Mouse (Mus musculus): ENCODE measurements around the gene Glt8d2. TPM values are rescaled to one million over a fixed set of nuclear protein-coding genes. Genes with fewer than 3 reads are reported as not detected.

Glt8d2 gene
- polyA plus RNA-seq (2015; fragmentation: Illumina TruSeq; extraction: RNeasy Lipid Tissue Mini Kit (QIAGEN cat#74804); ENCODE audit: insufficient read depth, low replicate concordance): 1.9 TPM

DNA sequence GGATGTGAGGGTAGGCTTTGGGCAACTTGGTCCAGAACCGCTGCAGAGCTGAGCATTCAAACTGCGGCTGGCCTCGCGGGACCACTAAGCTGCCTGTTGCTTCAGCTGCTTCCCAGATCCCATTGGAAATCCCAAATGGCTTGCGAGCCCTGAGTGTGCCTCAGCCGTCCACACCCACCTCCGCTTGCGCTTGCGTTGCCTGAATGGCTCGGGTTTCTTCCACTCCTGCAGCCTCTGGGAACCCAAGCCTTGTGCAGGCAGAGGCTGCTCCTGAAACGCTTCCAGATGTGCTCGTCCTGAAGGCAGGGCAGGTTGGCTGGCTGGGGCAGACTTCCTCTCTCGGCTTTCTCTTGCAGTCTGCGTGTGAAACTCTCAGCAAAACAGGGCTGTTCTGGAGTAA is at the start of gene Glt8d2:
Gene Glt8d2, minus strand, starts transcription at position 157 of the 400 bp plus-strand sequence.

DNA sequence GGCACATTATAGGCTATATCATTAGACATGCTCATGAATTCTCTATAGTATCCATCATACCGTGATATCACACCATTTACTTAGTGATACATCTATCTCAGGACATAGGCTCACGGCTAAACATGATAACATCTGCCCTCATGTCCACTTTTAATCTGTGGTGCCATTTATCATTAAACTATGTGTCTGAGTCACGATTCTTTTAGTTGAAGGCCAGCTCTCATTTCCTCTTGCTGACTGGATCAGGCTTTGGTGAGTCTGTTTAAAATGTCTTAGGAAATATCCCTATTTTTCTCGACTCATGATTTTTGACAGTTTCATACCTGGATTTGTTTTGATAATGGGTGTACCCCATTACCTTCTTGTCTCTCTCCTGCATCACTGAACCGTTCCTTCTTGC is 5.5 kb upstream of the Glt8d2 start, which contains the start of gene Hcfc2:
Gene Hcfc2, plus strand, starts transcription at position 205 of the 400 bp plus-strand sequence.

DNA sequence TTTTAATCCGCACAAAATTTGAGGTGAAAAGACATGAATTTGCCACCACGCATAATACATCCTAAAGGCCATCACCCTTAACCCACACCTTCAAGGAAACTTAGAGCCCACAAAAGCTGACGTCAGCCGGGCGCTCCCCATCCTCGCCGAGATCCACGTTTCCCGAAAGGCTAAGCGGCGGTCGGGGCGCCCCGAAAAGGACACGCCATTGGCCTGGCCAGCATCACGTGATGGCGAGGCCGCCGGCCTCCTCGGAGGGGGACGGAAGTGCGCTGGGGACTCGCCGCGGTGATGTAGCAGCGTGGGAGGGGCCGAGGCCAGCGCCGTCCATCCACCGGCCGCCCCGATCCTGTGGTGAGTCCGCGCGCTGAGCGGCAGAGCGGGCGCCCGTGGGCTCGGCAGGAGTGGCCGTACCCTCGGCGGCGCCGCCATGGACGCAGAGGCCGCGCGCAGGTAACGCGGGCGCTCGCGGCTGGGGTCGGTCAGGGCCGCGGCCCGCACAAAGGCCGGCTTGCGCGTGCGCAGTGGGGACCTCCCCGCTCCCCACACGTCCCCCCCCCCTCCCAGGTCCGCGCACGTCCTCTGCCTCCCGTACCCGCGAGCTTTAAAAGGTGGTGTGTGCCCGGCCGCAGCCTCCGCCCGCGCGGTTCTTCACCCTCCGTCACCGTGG is 60.7 kb downstream of the Glt8d2 start, which contains the start of gene Tdg:
Gene Tdg, plus strand, starts transcription at position 243 of the 670 bp plus-strand sequence.

DNA sequence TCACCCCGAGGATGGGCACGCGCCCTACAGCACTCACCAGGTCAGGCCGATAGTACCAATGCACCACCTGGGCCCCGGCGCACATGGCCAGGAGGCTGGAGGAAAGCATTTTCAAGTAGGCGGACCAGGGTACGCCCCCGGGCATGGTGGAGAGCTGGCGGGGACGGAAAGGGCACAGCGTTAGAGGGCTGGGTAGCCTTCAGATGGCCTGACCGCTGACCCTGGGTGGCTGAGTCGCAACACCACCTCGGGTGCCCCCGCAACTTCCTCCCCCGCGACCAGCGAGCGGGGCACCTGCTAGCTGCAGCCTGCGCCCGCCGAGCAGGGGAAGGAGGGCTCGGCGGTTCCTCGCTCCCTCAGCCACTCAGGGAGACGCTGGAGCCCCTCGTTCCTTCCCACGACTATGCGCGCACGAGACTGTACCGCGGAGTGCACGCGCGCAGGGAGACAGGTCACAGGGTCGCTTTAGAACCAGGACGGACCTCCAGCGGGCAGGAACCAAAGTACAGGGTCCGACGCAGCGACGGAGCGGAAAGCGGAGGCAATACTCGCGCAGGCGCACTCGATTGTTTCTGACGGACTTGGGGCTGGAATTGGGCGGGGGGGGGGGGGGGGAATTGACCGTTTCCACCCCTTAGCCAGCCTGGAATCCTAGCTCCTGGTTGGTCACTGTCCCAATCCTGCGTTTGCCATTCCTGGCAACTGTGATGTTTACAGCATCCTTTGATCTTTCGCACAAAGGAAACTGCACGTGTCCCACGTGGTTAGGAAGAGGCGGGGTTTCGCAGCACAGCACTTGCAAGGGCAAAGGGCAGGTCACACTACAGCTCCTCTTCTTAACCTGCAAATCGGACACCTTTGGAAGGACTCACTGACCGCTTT is 67.5 kb downstream of the Glt8d2 start, which contains the start of gene 1190007I07Rik:
Gene 1190007I07Rik, minus strand, starts transcription at position 558 of the 882 bp plus-strand sequence.

Other genes starting within 250 kb of the Glt8d2 start
- not detected for gene Gm1553, start 198.0 kb downstream of the Glt8d2 start, polyA plus RNA-seq (2015; fragmentation: Illumina TruSeq; extraction: RNeasy Lipid Tissue Mini Kit (QIAGEN cat#74804); ENCODE audit: insufficient read depth, low replicate concordance)
- gene 1190007I07Rik, start 67.4 kb downstream of the Glt8d2 start, polyA plus RNA-seq (2015; fragmentation: Illumina TruSeq; extraction: RNeasy Lipid Tissue Mini Kit (QIAGEN cat#74804); ENCODE audit: insufficient read depth, low replicate concordance): 20.5 TPM
- 50.3 TPM for gene Tdg, start 60.8 kb downstream of the Glt8d2 start, polyA plus RNA-seq (2015; fragmentation: Illumina TruSeq; extraction: RNeasy Lipid Tissue Mini Kit (QIAGEN cat#74804); ENCODE audit: insufficient read depth, low replicate concordance)
- 40.2 TPM for gene Hcfc2, start 5.5 kb upstream of the Glt8d2 start, polyA plus RNA-seq (2015; fragmentation: Illumina TruSeq; extraction: RNeasy Lipid Tissue Mini Kit (QIAGEN cat#74804); ENCODE audit: insufficient read depth, low replicate concordance)
- gene Nfyb, start 73.5 kb upstream of the Glt8d2 start, polyA plus RNA-seq (2015; fragmentation: Illumina TruSeq; extraction: RNeasy Lipid Tissue Mini Kit (QIAGEN cat#74804); ENCODE audit: insufficient read depth, low replicate concordance): 51.8 TPM
- 44.6 TPM for gene Txnrd1, start 143.3 kb upstream of the Glt8d2 start, polyA plus RNA-seq (2015; fragmentation: Illumina TruSeq; extraction: RNeasy Lipid Tissue Mini Kit (QIAGEN cat#74804); ENCODE audit: insufficient read depth, low replicate concordance)
- gene Eid3, start 176.0 kb upstream of the Glt8d2 start, polyA plus RNA-seq (2015; fragmentation: Illumina TruSeq; extraction: RNeasy Lipid Tissue Mini Kit (QIAGEN cat#74804); ENCODE audit: insufficient read depth, low replicate concordance): 0.55 TPM